Mouse (Mus musculus) effector memory CD4-positive, alpha-beta T cell, adult 5 months (primary cell): ENCODE results near the gene Gm28827. TPM values are rescaled to one million over a fixed set of nuclear protein-coding genes. Genes with fewer than 3 reads are reported as not detected.

Experiments
- polyA plus RNA-seq: library from polyadenylated mRNA; unstranded; fragments of 100-300 nt; shearing (Covaris generic); gene quantifications from one replicate; pipeline ENCODE4 v1.2.1, GENCODE M21; 2017

The Gm28827 gene
- not detected for polyA plus RNA-seq

GRCm38 (mm10) chrY:83030647-83031046, at the start of gene Gm28827:
Gm28827 (plus strand) TSS chrY:83030947.

